In genomic region chr12:16383499-16383935, GRCm38 (mm10) we compare ENCODE assay signal across 8 mouse cellular contexts.
DNase-seq lines count a peak whose midpoint lies in the region; ATAC-seq and TF ChIP-seq lines count a peak whose summit lies in the region.
"Had no signal": no experiment of that assay in that cellular context is flagged by ENCODE, and none has a peak within 500 bp of the region (broad histone marks: within the 10 kb centered on the region; RNA-seq: fewer than 3 reads in every experiment).

No protein-coding gene starts in this region.

- no peak for TF ChIP-seq POLR2A in cerebellum, adult 2 months (IDR thresholded peaks at IDR 0.05; ENCODE audit: borderline replicate concordance, insufficient read depth, low read length)

- intact Hi-C loops in left cerebral cortex, postnatal 25 days (cut with DNase I): no loop called here

- H3K9me3 ChIP-seq in lung, postnatal 0 days (ENCODE audit: low read length): no peaks in the 10 kb centered on the region
- no peaks in the 10 kb centered on the region for H3K9me3 ChIP-seq in stomach, embryonic 15.5 days

- H3K4me1 ChIP-seq in lung, postnatal 0 days (ENCODE audit: insufficient read depth, low read depth, low read length): no peaks in the 10 kb centered on the region
- no peaks in the 10 kb centered on the region for H3K4me1 ChIP-seq in stomach, embryonic 15.5 days
- H3K4me1 ChIP-seq in cerebellum, adult 2 months (ENCODE audit: control insufficient read depth, insufficient read depth, low read length): no peaks in the 10 kb centered on the region; the same call in 1 of the 2 replicates

- no peaks in the 10 kb centered on the region for H3K36me3 ChIP-seq in lung, postnatal 0 days (ENCODE audit: insufficient read depth, low read length)
- no peaks in the 10 kb centered on the region for H3K36me3 ChIP-seq in stomach, embryonic 15.5 days

- no peak overlapping the region for H3K9ac ChIP-seq in lung, postnatal 0 days (replicated peaks; ENCODE audit: low read depth)
- no peak overlapping the region for H3K9ac ChIP-seq in stomach, embryonic 15.5 days

- no peak overlapping the region for H3K4me3 ChIP-seq in lung, postnatal 0 days (ENCODE audit: low read depth, low read length)
- H3K4me3 ChIP-seq in stomach, embryonic 15.5 days (replicated peaks): no peak overlapping the region
- no peak overlapping the region for H3K4me3 ChIP-seq in cerebellum, adult 2 months (replicated peaks; ENCODE audit: insufficient read depth, low read depth, low read length)

- no peak overlapping the region for H3K27ac ChIP-seq in lung, postnatal 0 days (ENCODE audit: low read length)
- H3K27ac ChIP-seq in stomach, embryonic 15.5 days: peak overlapping the region; percentile 26; the same call in 1 of the 2 replicates
- no peak overlapping the region for H3K27ac ChIP-seq in cerebellum, adult 2 months (ENCODE audit: insufficient read depth, low read length)

- peak; percentile 11 to 39 for DNase-seq in left cerebral cortex, postnatal 25 days (ENCODE audit: low spot score in 2 of 2)
- no peak for DNase-seq in left cerebral cortex, adult 9 months (ENCODE audit: low spot score in 2 of 2)
- peak; percentile 85 for DNase-seq in fibroblast of lung, adult 2 months (ENCODE audit: low read depth)
- DNase-seq in lung, postnatal 0 days (ENCODE audit: low spot score): peak; percentile 27
- no peak for DNase-seq in cerebellum, postnatal 36 days
- DNase-seq in cerebellum, adult 2 months: no peak
- DNase-seq: layer of hippocampus, adult 9-11 months had no signal

- WGBS in lung, postnatal 0 days: 34% methylated on average over 15 of the region's 15 CpGs
- WGBS in stomach, embryonic 15.5 days: 33% methylated on average over 15 of the region's 15 CpGs
- whole genome bisulfite sequencing in cerebellum, adult 2 months: 56% methylated on average over 15 of the region's 15 CpGs

- ATAC-seq in lung, postnatal 0 days: no peak
- no peak for ATAC-seq in stomach, embryonic 15.5 days (ENCODE audit: insufficient read depth, low FRiP score, low read depth)

- no peak for TF ChIP-seq EP300 in lung, postnatal 0 days (IDR thresholded peaks at IDR 0.05)

- H3K4me2 ChIP-seq in lung, postnatal 0 days (replicated peaks; ENCODE audit: low read depth, low read length): no peak overlapping the region
- no peak overlapping the region for H3K4me2 ChIP-seq in stomach, embryonic 15.5 days

- no peak for TF ChIP-seq CTCF in lung, postnatal 0 days (IDR thresholded peaks at IDR 0.05)
- no peak for TF ChIP-seq CTCF in cerebellum, adult 2 months (IDR thresholded peaks at IDR 0.05; ENCODE audit: borderline replicate concordance, insufficient read depth, low read depth, low read length)

- no peaks in the 10 kb centered on the region for H3K27me3 ChIP-seq in lung, postnatal 0 days (replicated peaks; ENCODE audit: insufficient read depth, low read length)
- no peaks in the 10 kb centered on the region for H3K27me3 ChIP-seq in stomach, embryonic 15.5 days (replicated peaks)
- H3K27me3 ChIP-seq in cerebellum, adult 2 months (ENCODE audit: control insufficient read depth, insufficient read depth, low read length): no peaks in the 10 kb centered on the region; the same call in 1 of the 2 replicates

Comparison
In these comparisons a context has a peak if more than half of its experiments do, and no peak if none do; other contexts are left out.
1. DNase-seq: peak in left cerebral cortex, postnatal 25 days (2 of 2), fibroblast of lung, adult 2 months (single experiment) and lung, postnatal 0 days (single experiment); none in left cerebral cortex, adult 9 months (0 of 2), cerebellum, postnatal 36 days (0 of 2) and cerebellum, adult 2 months (0 of 2).